Mouse (Mus musculus): ENCODE data around the gene Gm21954.

Gene Gm21954

GRCm38 (mm10) chr3:55472110-55472509, at the start of gene Gm21954:
Gene Gm21954, minus strand, starts transcription at chr3:55472210.
- no peak for DNase-seq (ENCODE audit: low spot score in 2 of 2)

- no peak for DNase-seq (ENCODE audit: low spot score in 2 of 2)
These were observed 49.8 kb upstream of the Gm21954 start for GRCm38 (mm10) chr3:55521776-55522175.

- DNase-seq (ENCODE audit: low spot score in 2 of 2): peak in 1 of 2 experiments; percentile 19
These were observed 48.5 kb upstream of the Gm21954 start for GRCm38 (mm10) chr3:55520240-55521180.

- no peak for DNase-seq (ENCODE audit: low spot score in 2 of 2)
These were observed 45.5 kb upstream of the Gm21954 start for GRCm38 (mm10) chr3:55517454-55518014.

- DNase-seq (ENCODE audit: low spot score in 2 of 2): no peak
These were observed 44.0 kb upstream of the Gm21954 start for GRCm38 (mm10) chr3:55515966-55516365.

GRCm38 (mm10) chr3:55511658-55512057, 39.6 kb upstream of the Gm21954 start:
- no peak for DNase-seq (ENCODE audit: low spot score in 2 of 2)

GRCm38 (mm10) chr3:55510198-55510597, 38.2 kb upstream of the Gm21954 start:
- DNase-seq (ENCODE audit: low spot score in 2 of 2): no peak

- no peak for DNase-seq (ENCODE audit: low spot score in 2 of 2)
These were observed 27.3 kb upstream of the Gm21954 start for GRCm38 (mm10) chr3:55499298-55499697.

GRCm38 (mm10) chr3:55496462-55496941, 24.5 kb upstream of the Gm21954 start:
- DNase-seq (ENCODE audit: low spot score in 2 of 2): no peak

- no peak for DNase-seq (ENCODE audit: low spot score in 2 of 2)
These were observed 23.9 kb upstream of the Gm21954 start for GRCm38 (mm10) chr3:55495866-55496265.

GRCm38 (mm10) chr3:55495231-55495630, 23.2 kb upstream of the Gm21954 start:
- no peak for DNase-seq (ENCODE audit: low spot score in 2 of 2)

GRCm38 (mm10) chr3:55494348-55494747, 22.3 kb upstream of the Gm21954 start:
- no peak for DNase-seq (ENCODE audit: low spot score in 2 of 2)

GRCm38 (mm10) chr3:55492021-55492420, 20.0 kb upstream of the Gm21954 start:
- DNase-seq (ENCODE audit: low spot score in 2 of 2): no peak

- no peak for DNase-seq (ENCODE audit: low spot score in 2 of 2)
These were observed 17.4 kb upstream of the Gm21954 start for GRCm38 (mm10) chr3:55489231-55489990.

GRCm38 (mm10) chr3:55483328-55483727, 11.3 kb upstream of the Gm21954 start:
- DNase-seq (ENCODE audit: low spot score in 2 of 2): no peak

- no peak for DNase-seq (ENCODE audit: low spot score in 2 of 2)
These were observed 9.1 kb upstream of the Gm21954 start for GRCm38 (mm10) chr3:55481140-55481539.

GRCm38 (mm10) chr3:55479306-55479705, 7.3 kb upstream of the Gm21954 start:
- no peak for DNase-seq (ENCODE audit: low spot score in 2 of 2)

GRCm38 (mm10) chr3:55476694-55477093, 4.7 kb upstream of the Gm21954 start:
- DNase-seq (ENCODE audit: low spot score in 2 of 2): no peak

- DNase-seq (ENCODE audit: low spot score in 2 of 2): no peak
These were observed 1.1 kb upstream of the Gm21954 start for GRCm38 (mm10) chr3:55473146-55473545.

- no peak for DNase-seq (ENCODE audit: low spot score in 2 of 2)
These were observed 5.7 kb downstream of the Gm21954 start for GRCm38 (mm10) chr3:55466348-55466747.

- DNase-seq (ENCODE audit: low spot score in 2 of 2): no peak
These were observed 6.2 kb downstream of the Gm21954 start for GRCm38 (mm10) chr3:55465785-55466184.

GRCm38 (mm10) chr3:55464226-55464625, 7.8 kb downstream of the Gm21954 start:
- no peak for DNase-seq (ENCODE audit: low spot score in 2 of 2)

All from spleen, postnatal 14 days (tissue).